Mouse (Mus musculus) lung, embryonic 15.5 days (tissue): ENCODE results near the gene Tarm1. TPM values are rescaled to one million over a fixed set of nuclear protein-coding genes. Genes with fewer than 3 reads are reported as not detected.

Experiments used
- ATAC-seq: fragments of 200-750 bp; cut with Nextera tagmentation; 2 replicates; pipeline ENCODE4 v1.8.0; 2017; ENCODE audit warnings: moderate number of reproducible peaks, borderline replicate concordance; ENCODE audit not compliant: low FRiP score, low TSS enrichment; ENCODE audit errors: extremely low read depth
- H3K27ac ChIP-seq: fragments of 300-500 bp; sonication (generic); 2 replicates; pipeline ENCODE4 v1.5.1; 2015; ENCODE audit warnings: moderate library complexity, mild to moderate bottlenecking, inconsistent platforms
- H3K27me3 ChIP-seq: fragments of 300-500 bp; sonication (generic); 2 replicates; pipeline ENCODE4 v1.6.1; 2015; ENCODE audit warnings: inconsistent platforms
- H3K36me3 ChIP-seq: fragments of 300-500 bp; sonication (generic); 2 replicates; pipeline ENCODE4 v1.6.1; 2015; ENCODE audit warnings: inconsistent platforms
- H3K4me1 ChIP-seq: fragments of 300-500 bp; sonication (generic); 2 replicates; pipeline ENCODE4 v1.6.1; 2015; ENCODE audit warnings: inconsistent platforms
- H3K4me2 ChIP-seq: fragments of 300-500 bp; sonication (generic); 2 replicates; pipeline ENCODE4 v1.6.1; 2015; ENCODE audit warnings: inconsistent platforms, mild to moderate bottlenecking, moderate library complexity
- H3K4me3 ChIP-seq: fragments of 300-500 bp; sonication (generic); 2 replicates; pipeline ENCODE4 v1.5.1; 2015; ENCODE audit warnings: mild to moderate bottlenecking, inconsistent platforms
- H3K9ac ChIP-seq: fragments of 300-500 bp; sonication (generic); 2 replicates; pipeline ENCODE4 v1.6.1; 2015; ENCODE audit warnings: inconsistent platforms
- H3K9me3 ChIP-seq: fragments of 300-500 bp; sonication (generic); 2 replicates; pipeline ENCODE4 v1.6.1; 2016; ENCODE audit warnings: inconsistent platforms
- WGBS: fragments of 180-500 bp; shearing (Covaris S2); methylation state at CpG from one replicate; pipeline ENCODE4 v1.1.7; 2015; 5-methylcytosine and 5-hydroxymethylcytosine counted together
- polyA plus RNA-seq: library from polyadenylated mRNA; unstranded; fragments of >200 nt; fragmentation: Nextera tagmentation; extraction: Ambion mirVana; gene quantifications from 2 replicates; pipeline ENCODE4 v1.2.1, GENCODE M21; 2015

The Tarm1 gene
- polyA plus RNA-seq = 0.10 TPM in 1 of 2 replicates, not detected in the other

DNA sequence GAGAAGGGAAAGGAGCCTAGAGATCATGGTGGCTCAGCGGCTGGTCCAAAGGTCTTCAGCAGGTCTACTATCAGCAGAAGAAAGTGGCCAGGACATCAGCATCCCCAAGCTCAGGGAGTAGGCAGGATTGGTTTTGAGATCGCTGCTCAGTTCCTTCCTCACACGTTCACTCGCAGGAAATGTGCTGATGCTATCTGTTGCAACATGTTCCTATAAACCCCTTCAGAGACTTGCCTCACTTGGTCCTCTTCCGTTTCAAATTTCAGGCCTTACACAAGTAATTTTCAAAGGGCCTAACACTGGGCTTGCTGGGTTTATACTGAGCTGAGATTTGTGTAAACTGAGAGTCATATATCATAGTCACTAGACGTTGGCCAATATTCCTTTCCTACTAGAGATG, at the start of gene Tarm1:
TSS of gene Tarm1 (minus strand) at position 186 of the 400 bp plus-strand sequence.
- no peaks in the 10 kb centered on the region for H3K27me3 ChIP-seq
- no peak for ATAC-seq
- no peak within 1 kb of the TSS for H3K27ac ChIP-seq
- WGBS = 73% methylated on average over 6 of the region's 6 CpGs
- no peaks in the 10 kb centered on the region for H3K36me3 ChIP-seq
- no peak within 1 kb of the TSS for H3K4me3 ChIP-seq
- H3K9ac ChIP-seq = no peak within 1 kb of the TSS
- H3K4me2 ChIP-seq = no peak within 1 kb of the TSS
- H3K9me3 ChIP-seq = no peaks in the 10 kb centered on the region
- no peaks in the 10 kb centered on the region for H3K4me1 ChIP-seq

- ATAC-seq = no peak
Measured at GRCm38 (mm10) chr7:3505913-3506312, 3.5 kb upstream of the Tarm1 start.

GRCm38 (mm10) chr7:3500406-3500805, 2.0 kb downstream of the Tarm1 start:
- WGBS = 100% methylated on average over 1 of the region's 1 CpGs
- H3K27me3 ChIP-seq = no peaks in the 10 kb centered on the region

More at GRCm38 (mm10) chr7:3505913-3506312, 3.5 kb upstream of the Tarm1 start:
- H3K4me2 ChIP-seq = no peak overlapping the region
- H3K36me3 ChIP-seq = no peaks in the 10 kb centered on the region
- H3K27me3 ChIP-seq = no peaks in the 10 kb centered on the region
- H3K4me3 ChIP-seq = no peak overlapping the region
- no peaks in the 10 kb centered on the region for H3K4me1 ChIP-seq
- H3K9me3 ChIP-seq = no peaks in the 10 kb centered on the region
- H3K27ac ChIP-seq = no peak overlapping the region
- 69% methylated on average over 3 of the region's 3 CpGs for WGBS
- no peak overlapping the region for H3K9ac ChIP-seq

GRCm38 (mm10) chr7:3481948-3482608, 20.3 kb downstream of the Tarm1 start:
- H3K4me1 ChIP-seq = no peaks in the 10 kb centered on the region
- no peaks in the 10 kb centered on the region for H3K36me3 ChIP-seq
- H3K4me3 ChIP-seq = no peak overlapping the region
- no peaks in the 10 kb centered on the region for H3K9me3 ChIP-seq
- no peak overlapping the region for H3K9ac ChIP-seq
- no peak overlapping the region for H3K4me2 ChIP-seq
- H3K27me3 ChIP-seq = no peaks in the 10 kb centered on the region
- WGBS = 79% methylated on average over 6 of the region's 6 CpGs
- no peak overlapping the region for H3K27ac ChIP-seq
- ATAC-seq = no peak

More at GRCm38 (mm10) chr7:3500406-3500805, 2.0 kb downstream of the Tarm1 start:
- no peaks in the 10 kb centered on the region for H3K36me3 ChIP-seq
- H3K27ac ChIP-seq = no peak overlapping the region
- no peak overlapping the region for H3K4me3 ChIP-seq
- no peaks in the 10 kb centered on the region for H3K4me1 ChIP-seq
- H3K9me3 ChIP-seq = no peaks in the 10 kb centered on the region
- ATAC-seq = no peak
- H3K9ac ChIP-seq = no peak overlapping the region
- H3K4me2 ChIP-seq = no peak overlapping the region

DNA sequence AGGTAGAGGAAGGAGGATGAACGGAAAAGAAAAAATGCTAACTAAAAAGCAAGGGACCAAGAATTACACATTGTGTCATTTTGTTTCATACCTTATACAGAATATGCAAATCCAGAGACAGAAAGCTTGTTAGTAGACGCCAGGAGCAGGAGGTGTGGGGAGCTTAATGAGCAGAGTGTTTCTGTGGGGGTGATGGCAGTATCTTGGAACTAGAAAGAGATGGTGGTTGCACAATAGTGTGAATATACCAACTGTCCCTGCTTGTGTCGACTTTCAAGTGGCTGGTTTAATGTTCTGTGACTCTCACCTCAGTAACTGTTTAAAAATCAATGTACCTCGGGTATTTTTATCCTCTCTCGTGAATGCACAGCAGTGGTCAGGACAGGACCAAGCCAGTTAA, 25.7 kb downstream of the Tarm1 start:
- Histone ChIP-seq H3K27me3 (no peaks in the 10 kb centered on the region), H3K4me3 (no peak overlapping the region), H3K36me3 (no peaks in the 10 kb centered on the region), H3K9ac (no peak overlapping the region), H3K9me3 (no peaks in the 10 kb centered on the region), H3K27ac (no peak overlapping the region), H3K4me2 (no peak overlapping the region), H3K4me1 (no peaks in the 10 kb centered on the region)
- no peak for ATAC-seq
- WGBS = 62% methylated on average over 5 of the region's 5 CpGs

DNA sequence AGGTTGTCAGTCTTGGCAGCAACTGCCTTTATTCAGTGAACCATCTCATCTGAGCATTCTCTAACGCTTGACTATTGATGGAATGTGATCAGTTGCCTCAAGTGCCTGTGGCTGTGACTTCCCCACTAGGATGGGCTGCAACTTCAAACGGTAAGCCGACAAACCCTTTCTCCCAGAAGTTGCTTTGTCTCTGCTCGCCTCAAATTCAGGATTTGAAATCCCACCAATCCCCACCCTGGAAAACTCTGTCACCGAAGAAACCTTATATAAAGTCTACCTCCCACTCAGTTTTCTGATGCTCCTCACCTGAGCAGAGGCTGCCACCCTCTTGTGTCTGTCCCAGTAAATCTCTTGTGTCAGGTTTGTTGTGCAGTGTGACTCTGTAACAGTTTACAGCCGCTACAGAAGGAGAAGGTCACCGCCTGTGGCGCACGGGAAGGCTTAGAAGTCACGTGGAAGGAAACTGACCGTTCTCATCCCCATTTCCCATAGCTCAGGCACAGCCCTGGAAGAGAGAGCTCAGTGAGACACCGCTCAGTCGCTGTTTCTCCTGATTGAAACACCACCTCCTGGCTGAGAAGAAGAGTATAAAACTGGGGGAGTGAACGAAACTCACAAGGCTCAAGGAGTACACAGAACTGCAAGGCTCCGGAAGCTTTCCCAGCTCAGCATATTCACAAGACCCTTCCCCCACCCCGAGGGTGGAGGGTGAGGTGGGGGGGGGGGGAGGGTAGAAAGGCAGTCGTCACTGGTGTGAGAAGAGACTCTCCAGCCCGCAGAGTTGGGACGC, 27.9 kb downstream of the Tarm1 start:
- H3K36me3 ChIP-seq = no peaks in the 10 kb centered on the region
- H3K27me3 ChIP-seq = no peaks in the 10 kb centered on the region
- H3K4me2 ChIP-seq = peak overlapping the region; percentile 26; the same call in 1 of the 2 replicates
- no peak for ATAC-seq
- no peak overlapping the region for H3K9ac ChIP-seq
- no peaks in the 10 kb centered on the region for H3K4me1 ChIP-seq
- WGBS = 7% methylated on average over 19 of the region's 19 CpGs
- no peak overlapping the region for H3K4me3 ChIP-seq
- H3K27ac ChIP-seq = no peak overlapping the region
- H3K9me3 ChIP-seq = no peaks in the 10 kb centered on the region

DNA sequence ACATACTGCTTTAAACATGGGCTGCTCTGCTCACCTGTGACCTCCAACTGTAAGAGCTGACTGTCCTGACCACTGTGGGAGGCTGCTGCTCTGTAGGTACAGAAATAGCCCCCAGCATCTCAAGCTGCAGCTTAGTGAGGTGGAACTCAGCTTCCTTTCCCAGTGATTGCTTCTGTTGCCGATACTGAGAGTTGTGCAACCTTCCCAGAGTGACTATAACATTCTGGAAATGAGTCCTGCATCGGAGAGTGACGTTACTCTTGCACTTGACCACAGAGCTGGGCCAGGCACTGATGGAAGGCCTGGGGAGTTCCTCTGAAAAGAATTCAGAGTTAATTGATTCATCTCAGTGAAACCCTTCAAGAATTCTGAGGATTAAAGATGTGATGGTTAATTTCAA, 29.6 kb downstream of the Tarm1 start:
- 63% methylated on average over 3 of the region's 3 CpGs for WGBS
- no peak for ATAC-seq
- Histone ChIP-seq H3K9ac (no peak overlapping the region), H3K36me3 (no peaks in the 10 kb centered on the region), H3K4me1 (no peaks in the 10 kb centered on the region), H3K27me3 (no peaks in the 10 kb centered on the region), H3K9me3 (no peaks in the 10 kb centered on the region), H3K4me3 (no peak overlapping the region), H3K4me2 (no peak overlapping the region), H3K27ac (no peak overlapping the region)

- Histone ChIP-seq H3K27ac (no peak overlapping the region), H3K9ac (no peak overlapping the region), H3K4me3 (no peak overlapping the region), H3K4me1 (no peaks in the 10 kb centered on the region), H3K27me3 (no peaks in the 10 kb centered on the region), H3K36me3 (no peaks in the 10 kb centered on the region), H3K4me2 (no peak overlapping the region), H3K9me3 (no peaks in the 10 kb centered on the region)
- no peak for ATAC-seq
- 49% methylated on average over 2 of the region's 2 CpGs for WGBS
Measured at GRCm38 (mm10) chr7:3468614-3469013, 33.8 kb downstream of the Tarm1 start.

- Histone ChIP-seq H3K4me2 (no peak overlapping the region), H3K36me3 (no peaks in the 10 kb centered on the region), H3K9me3 (no peaks in the 10 kb centered on the region), H3K4me1 (no peaks in the 10 kb centered on the region), H3K9ac (no peak overlapping the region), H3K4me3 (no peak overlapping the region), H3K27ac (no peak overlapping the region), H3K27me3 (no peaks in the 10 kb centered on the region)
- 75% methylated on average over 4 of the region's 4 CpGs for WGBS
- no peak for ATAC-seq
Measured at GRCm38 (mm10) chr7:3463306-3463705, 39.1 kb downstream of the Tarm1 start.

DNA sequence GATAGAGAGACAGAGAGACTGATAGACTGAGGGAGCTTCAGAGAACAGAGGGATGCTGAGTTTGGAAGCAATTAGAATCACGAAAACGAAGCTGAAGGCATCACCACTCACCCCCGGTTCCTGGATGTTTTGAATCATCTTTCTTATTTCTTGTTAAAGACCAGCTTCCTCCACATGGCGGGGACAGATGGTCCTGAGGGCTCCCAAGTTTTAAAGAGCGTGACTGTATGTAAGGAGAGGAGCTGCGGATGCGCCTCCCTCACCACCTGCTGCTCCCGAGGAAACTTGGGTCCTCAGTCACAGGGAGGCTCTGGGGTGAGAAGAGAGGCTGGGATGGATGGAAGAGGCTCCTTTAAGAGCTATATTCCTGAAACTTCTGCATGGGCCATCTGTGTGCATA, 42.2 kb downstream of the Tarm1 start:
- Histone ChIP-seq H3K27ac (no peak overlapping the region), H3K27me3 (no peaks in the 10 kb centered on the region), H3K4me2 (no peak overlapping the region), H3K9me3 (no peaks in the 10 kb centered on the region), H3K9ac (no peak overlapping the region), H3K36me3 (no peaks in the 10 kb centered on the region), H3K4me3 (no peak overlapping the region), H3K4me1 (no peaks in the 10 kb centered on the region)
- WGBS = 79% methylated on average over 8 of the region's 8 CpGs
- ATAC-seq = no peak

GRCm38 (mm10) chr7:3457841-3458217, 44.6 kb downstream of the Tarm1 start:
- H3K4me3 ChIP-seq = no peak overlapping the region
- H3K27ac ChIP-seq = no peak overlapping the region
- no peaks in the 10 kb centered on the region for H3K4me1 ChIP-seq
- 69% methylated on average over 9 of the region's 9 CpGs for WGBS
- H3K9ac ChIP-seq = no peak overlapping the region
- no peaks in the 10 kb centered on the region for H3K9me3 ChIP-seq
- H3K4me2 ChIP-seq = no peak overlapping the region
- H3K36me3 ChIP-seq = no peaks in the 10 kb centered on the region
- H3K27me3 ChIP-seq = no peaks in the 10 kb centered on the region
- ATAC-seq = no peak

DNA sequence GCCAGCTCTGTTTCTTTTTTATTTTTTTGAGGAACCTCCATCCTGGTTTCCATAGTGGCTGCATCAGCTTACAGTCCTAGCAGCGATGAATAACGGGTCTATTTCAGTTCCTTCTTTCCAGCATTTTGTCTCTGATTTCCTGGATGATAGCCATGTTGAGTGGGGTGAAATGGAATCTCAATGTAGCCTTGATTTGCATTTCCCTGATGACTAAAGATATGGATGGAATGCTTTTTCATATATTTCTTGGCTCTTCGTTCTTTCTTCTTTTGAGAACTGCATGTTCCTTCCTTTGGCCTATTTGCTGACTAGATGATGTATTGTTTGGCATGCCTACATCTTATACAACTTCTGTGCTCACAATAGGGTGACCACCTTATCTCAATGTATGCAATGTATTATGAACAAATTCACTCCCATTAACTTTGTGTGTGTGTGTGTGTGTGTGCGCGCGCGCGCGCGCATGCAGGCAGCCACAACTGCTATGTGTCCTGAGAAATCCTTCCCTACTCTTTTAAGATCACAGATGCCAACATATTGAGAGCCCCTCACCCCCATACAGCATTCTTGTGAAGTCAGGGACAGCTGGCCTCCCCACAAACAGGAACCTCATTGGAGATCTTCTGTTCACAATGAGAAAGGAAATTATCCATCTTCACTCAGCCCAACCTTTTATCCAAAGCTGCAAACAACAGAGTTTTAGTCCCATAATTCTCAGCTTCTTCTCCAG, 45.1 kb downstream of the Tarm1 start:
- Histone ChIP-seq H3K4me3 (no peak overlapping the region), H3K4me2 (no peak overlapping the region), H3K9me3 (no peaks in the 10 kb centered on the region), H3K27ac (no peak overlapping the region), H3K27me3 (no peaks in the 10 kb centered on the region), H3K9ac (no peak overlapping the region), H3K36me3 (no peaks in the 10 kb centered on the region), H3K4me1 (no peaks in the 10 kb centered on the region)
- WGBS = 88% methylated on average over 10 of the region's 10 CpGs
- ATAC-seq = no peak
